Mouse (Mus musculus) lung, embryonic 15.5 days (tissue): ENCODE data around the gene Camk2b. TPM values are rescaled to one million over a fixed set of nuclear protein-coding genes. Genes with fewer than 3 reads are reported as not detected.
"Not testable (repeated sequence)": the region's sequence is repeated elsewhere in the genome, so short reads cannot be mapped to it uniquely, and the experiment has no call there.

ENCODE experiments used
- ATAC-seq: fragments of 200-750 bp; cut with Nextera tagmentation; 2 replicates; pipeline ENCODE4 v1.8.0; 2017; ENCODE audit warnings: moderate number of reproducible peaks, borderline replicate concordance; ENCODE audit not compliant: low FRiP score, low TSS enrichment; ENCODE audit errors: extremely low read depth
- H3K27ac ChIP-seq: fragments of 300-500 bp; sonication (generic); 2 replicates; pipeline ENCODE4 v1.5.1; 2015; ENCODE audit warnings: moderate library complexity, mild to moderate bottlenecking, inconsistent platforms
- H3K27me3 ChIP-seq: fragments of 300-500 bp; sonication (generic); 2 replicates; pipeline ENCODE4 v1.6.1; 2015; ENCODE audit warnings: inconsistent platforms
- H3K36me3 ChIP-seq: fragments of 300-500 bp; sonication (generic); 2 replicates; pipeline ENCODE4 v1.6.1; 2015; ENCODE audit warnings: inconsistent platforms
- H3K4me1 ChIP-seq: fragments of 300-500 bp; sonication (generic); 2 replicates; pipeline ENCODE4 v1.6.1; 2015; ENCODE audit warnings: inconsistent platforms
- H3K4me2 ChIP-seq: fragments of 300-500 bp; sonication (generic); 2 replicates; pipeline ENCODE4 v1.6.1; 2015; ENCODE audit warnings: inconsistent platforms, mild to moderate bottlenecking, moderate library complexity
- H3K4me3 ChIP-seq: fragments of 300-500 bp; sonication (generic); 2 replicates; pipeline ENCODE4 v1.5.1; 2015; ENCODE audit warnings: mild to moderate bottlenecking, inconsistent platforms
- H3K9ac ChIP-seq: fragments of 300-500 bp; sonication (generic); 2 replicates; pipeline ENCODE4 v1.6.1; 2015; ENCODE audit warnings: inconsistent platforms
- H3K9me3 ChIP-seq: fragments of 300-500 bp; sonication (generic); 2 replicates; pipeline ENCODE4 v1.6.1; 2016; ENCODE audit warnings: inconsistent platforms
- WGBS: fragments of 180-500 bp; shearing (Covaris S2); methylation state at CpG from one replicate; pipeline ENCODE4 v1.1.7; 2015; 5-methylcytosine and 5-hydroxymethylcytosine counted together
- polyA plus RNA-seq: library from polyadenylated mRNA; unstranded; fragments of >200 nt; fragmentation: Nextera tagmentation; extraction: Ambion mirVana; gene quantifications from 2 replicates; pipeline ENCODE4 v1.2.1, GENCODE M21; 2015

Gene Camk2b
- 0.79 and 1.4 TPM in 2 replicates for polyA plus RNA-seq

DNA sequence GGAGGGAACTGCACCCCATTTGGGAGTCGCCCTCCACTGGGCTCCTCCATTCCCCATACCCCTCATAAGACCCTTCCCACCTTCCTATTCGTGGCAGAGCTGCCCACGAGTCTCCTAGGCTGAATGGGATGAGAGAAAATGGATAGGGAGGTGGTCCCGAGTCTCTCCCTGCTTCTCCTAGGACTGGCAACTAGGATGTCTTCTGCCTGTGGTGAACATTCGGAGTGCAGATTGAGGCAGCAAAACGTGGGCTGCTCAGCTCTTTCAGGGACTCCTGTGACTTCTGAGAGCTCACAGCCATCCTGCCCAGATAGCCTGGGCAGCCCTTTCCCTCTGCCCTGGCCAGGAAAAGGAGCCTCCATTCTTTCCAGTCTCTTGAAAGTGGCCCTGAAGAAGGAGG lies at the start of gene Camk2b:
Gene Camk2b (minus strand): TSS at position 187 of the 400 bp plus-strand sequence.
- peaks cover 86% of the 10 kb centered on the region for H3K27me3 ChIP-seq

DNA sequence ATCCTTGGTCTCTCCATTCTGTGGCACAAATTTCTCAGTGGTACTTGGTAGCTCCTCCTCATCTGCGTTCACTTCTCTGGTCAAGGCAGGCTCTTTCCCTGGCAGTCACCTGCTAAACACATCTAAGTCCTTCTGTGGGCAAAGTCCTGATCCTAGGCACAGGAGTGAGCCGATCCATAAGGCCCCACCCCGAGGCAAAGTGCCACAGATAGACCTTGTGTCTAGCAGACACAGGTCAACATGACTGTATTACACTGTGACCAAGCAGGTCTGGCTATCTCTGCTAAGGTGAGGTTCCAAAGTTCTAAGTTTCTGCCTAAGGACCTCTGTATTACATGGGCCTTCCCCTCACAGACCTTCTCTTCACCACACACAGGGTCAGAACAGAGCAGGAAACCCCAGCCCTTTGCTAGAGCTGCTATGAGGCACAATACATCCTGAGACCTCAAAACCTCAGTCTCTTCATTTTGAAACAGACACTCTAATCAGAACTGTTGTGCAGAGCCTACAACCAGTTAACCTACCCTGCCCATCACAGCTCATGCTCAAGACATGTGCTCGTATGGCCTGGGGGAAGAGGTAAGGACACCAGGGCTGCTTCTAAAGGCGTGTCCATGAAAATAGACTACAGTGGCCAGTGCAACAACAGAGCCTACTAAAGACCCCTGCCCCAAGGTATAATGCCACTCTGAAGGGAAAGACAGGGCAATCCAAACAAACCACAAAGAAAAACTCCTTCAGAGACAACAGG lies 45.7 kb upstream of the Camk2b start:
- Histone ChIP-seq H3K4me2 (no peak overlapping the region), H3K9ac (no peak overlapping the region), H3K36me3 (peaks cover 35% of the 10 kb centered on the region), H3K4me3 (no peak overlapping the region), H3K9me3 (no peaks in the 10 kb centered on the region), H3K4me1 (no peaks in the 10 kb centered on the region), H3K27me3 (no peaks in the 10 kb centered on the region), H3K27ac (no peak overlapping the region)
- ATAC-seq, result no peak
- WGBS, result 92% methylated on average over 5 of the region's 5 CpGs

More for the DNA sequence above, at the start of gene Camk2b:
- Histone ChIP-seq H3K36me3 (no peaks in the 10 kb centered on the region), H3K4me1 (peaks cover 7% of the 10 kb centered on the region), H3K9me3 (no peaks in the 10 kb centered on the region), H3K27ac (no peak within 1 kb of the TSS), H3K4me3 (peak within 1 kb of the TSS; percentile 46), H3K9ac (0 out of 2 replicates have a peak within 1 kb of the TSS, but pooled peaks have one; percentile 2), H3K4me2 (peak within 1 kb of the TSS; percentile 85)
- WGBS, result 9% methylated on average over 6 of the region's 6 CpGs
- ATAC-seq, result no peak

DNA sequence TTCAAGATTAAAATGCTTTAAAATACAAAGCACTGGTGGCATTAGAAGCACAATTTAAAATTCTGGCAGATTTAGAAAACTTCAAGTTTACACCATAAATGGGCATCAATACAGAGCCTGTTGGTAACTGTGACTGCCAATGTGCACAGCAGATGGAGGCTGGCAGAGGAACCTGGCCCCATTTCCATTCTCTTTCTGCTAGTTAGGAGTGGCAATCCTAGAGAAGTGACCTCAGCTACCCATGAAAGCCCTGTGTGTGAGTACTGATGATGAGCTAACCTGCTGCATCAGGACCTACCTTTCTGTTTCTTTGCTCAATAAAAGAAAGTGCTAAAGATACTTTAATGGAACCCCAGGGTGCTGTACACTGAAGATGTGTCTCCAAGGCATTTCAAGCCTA lies 43.8 kb upstream of the Camk2b start:
- no peaks in the 10 kb centered on the region for H3K9me3 ChIP-seq
- ATAC-seq, result no peak
- no peak overlapping the region for H3K27ac ChIP-seq
- peaks cover 40% of the 10 kb centered on the region for H3K36me3 ChIP-seq
- H3K4me2 ChIP-seq, result no peak overlapping the region
- no peak overlapping the region for H3K4me3 ChIP-seq
- H3K27me3 ChIP-seq, result no peaks in the 10 kb centered on the region
- no peaks in the 10 kb centered on the region for H3K4me1 ChIP-seq
- no peak overlapping the region for H3K9ac ChIP-seq

DNA sequence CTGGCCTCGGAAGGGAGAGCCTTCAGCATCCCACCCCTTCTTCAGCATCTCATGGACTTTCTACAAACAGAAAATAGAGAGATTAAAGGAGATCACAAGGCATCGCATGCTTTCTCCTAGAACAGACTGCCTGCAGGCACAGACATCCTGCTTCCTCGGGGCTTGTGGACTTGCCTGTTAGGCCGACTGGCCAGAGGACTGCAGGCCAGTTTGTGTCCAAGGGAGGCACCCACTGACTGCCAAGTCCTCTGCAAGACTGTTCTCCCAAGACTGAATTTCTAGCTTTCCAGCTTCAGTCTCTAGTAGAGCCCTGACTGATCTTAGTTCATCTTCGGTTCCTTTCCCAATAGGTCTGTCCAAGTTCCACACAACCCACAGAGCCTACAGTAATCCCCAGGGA lies 42.1 kb upstream of the Camk2b start:
- Histone ChIP-seq H3K4me1 (no peaks in the 10 kb centered on the region), H3K9ac (no peak overlapping the region), H3K4me3 (no peak overlapping the region), H3K36me3 (peaks cover 40% of the 10 kb centered on the region), H3K9me3 (no peaks in the 10 kb centered on the region), H3K27ac (no peak overlapping the region), H3K27me3 (no peaks in the 10 kb centered on the region), H3K4me2 (no peak overlapping the region)
- ATAC-seq, result no peak
- WGBS, result 95% methylated on average over 5 of the region's 5 CpGs

DNA sequence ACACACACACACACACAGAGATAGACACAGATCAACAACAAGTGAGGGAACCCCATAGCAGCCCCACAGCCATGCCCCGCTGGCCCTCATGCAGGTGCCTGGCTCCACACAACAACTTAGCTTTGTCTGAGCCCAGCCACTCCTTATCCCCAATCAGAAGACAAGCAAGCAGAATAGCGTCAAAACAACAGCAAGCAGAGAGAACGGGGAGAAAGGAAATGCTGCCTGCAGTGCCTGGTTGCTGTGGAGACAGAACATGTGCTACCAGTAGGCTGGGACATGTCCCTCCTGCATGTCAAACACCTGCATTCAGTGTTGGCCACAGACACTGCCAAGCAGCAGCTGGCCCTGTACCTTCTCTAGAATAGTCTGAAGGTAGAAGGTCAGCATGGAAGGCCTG lies 41.6 kb upstream of the Camk2b start:
- no peaks in the 10 kb centered on the region for H3K4me1 ChIP-seq
- H3K9ac ChIP-seq, result no peak overlapping the region
- no peak overlapping the region for H3K4me2 ChIP-seq
- 84% methylated on average over 3 of the region's 3 CpGs for WGBS
- H3K9me3 ChIP-seq, result no peaks in the 10 kb centered on the region
- no peak overlapping the region for H3K27ac ChIP-seq
- H3K36me3 ChIP-seq, result peaks cover 36% of the 10 kb centered on the region
- no peaks in the 10 kb centered on the region for H3K27me3 ChIP-seq
- ATAC-seq, result no peak
- H3K4me3 ChIP-seq, result no peak overlapping the region

DNA sequence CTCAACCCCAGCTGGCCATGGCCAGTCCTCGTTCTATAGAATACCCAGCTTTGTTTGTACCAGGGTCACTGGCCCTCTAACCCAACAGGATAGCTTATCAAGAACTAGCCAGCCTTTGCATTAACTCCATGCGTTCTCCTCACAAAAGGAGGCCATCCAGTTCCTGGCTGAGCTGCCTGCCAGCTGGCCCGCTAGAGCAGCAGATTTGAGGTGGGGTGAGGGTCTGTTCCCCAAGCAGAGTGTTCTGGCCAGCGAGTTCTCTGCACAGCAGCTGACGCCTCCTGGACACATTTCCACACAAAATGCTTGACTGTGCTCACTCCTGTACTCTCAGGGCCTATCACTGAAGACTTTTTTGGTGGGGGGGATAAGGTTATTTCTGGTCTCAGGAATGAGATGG lies 38.6 kb upstream of the Camk2b start:
- H3K9ac ChIP-seq, result no peak overlapping the region
- H3K9me3 ChIP-seq, result no peaks in the 10 kb centered on the region
- H3K4me3 ChIP-seq, result no peak overlapping the region
- no peaks in the 10 kb centered on the region for H3K4me1 ChIP-seq
- WGBS, result 80% methylated on average over 5 of the region's 5 CpGs
- H3K36me3 ChIP-seq, result peaks cover 16% of the 10 kb centered on the region; the same call in 1 of the 2 replicates
- H3K27me3 ChIP-seq, result no peaks in the 10 kb centered on the region
- H3K4me2 ChIP-seq, result no peak overlapping the region
- ATAC-seq, result no peak
- H3K27ac ChIP-seq, result no peak overlapping the region

DNA sequence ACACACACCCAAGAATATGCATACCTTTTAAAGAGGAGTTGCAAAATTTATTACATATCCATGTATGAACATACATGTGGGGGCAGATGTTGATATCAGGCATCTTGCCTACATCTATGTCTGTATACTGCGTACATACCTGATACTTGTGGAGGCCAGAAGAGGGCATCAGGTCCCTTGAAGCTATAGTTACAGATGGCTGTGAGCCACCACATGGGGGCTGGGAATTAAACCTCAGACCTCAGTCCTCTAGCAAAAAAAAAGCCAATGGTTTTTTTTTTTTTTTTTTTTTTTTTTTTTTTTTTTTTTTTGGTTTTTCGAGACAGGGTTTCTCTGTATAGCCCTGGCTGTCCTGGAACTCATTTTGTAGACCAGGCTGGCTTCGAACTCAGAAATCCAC lies 30.5 kb upstream of the Camk2b start:
- ATAC-seq, H3K4me3 ChIP-seq, H3K27ac ChIP-seq, H3K27me3 ChIP-seq, H3K4me1 ChIP-seq, H3K36me3 ChIP-seq, H3K4me2 ChIP-seq, H3K9me3 ChIP-seq, H3K9ac ChIP-seq: not testable (repeated sequence)
- 93% methylated on average over 3 of the region's 3 CpGs for WGBS

DNA sequence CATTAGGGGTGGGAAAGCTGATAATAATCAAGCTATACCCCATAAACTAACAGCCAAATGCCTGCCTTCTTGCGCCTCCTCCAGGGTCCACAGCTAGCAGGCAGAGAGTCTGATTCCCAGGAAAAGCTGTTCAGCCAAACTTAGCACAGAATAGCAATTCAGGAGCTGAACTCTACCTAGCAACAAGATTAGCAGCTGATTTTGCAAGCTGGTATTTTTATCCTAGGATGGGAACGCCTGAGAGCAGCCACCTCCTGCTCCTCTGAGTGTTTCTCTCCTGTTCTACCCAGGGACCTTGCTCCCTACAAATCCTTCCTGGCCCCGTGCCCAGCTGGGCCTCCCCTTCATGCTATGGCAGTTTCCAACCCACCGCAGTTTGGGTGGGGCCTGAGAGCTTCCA lies 20.8 kb upstream of the Camk2b start:
- WGBS, result 38% methylated on average over 4 of the region's 4 CpGs
- Histone ChIP-seq H3K4me2 (no peak overlapping the region), H3K4me3 (no peak overlapping the region), H3K27me3 (no peaks in the 10 kb centered on the region), H3K27ac (no peak overlapping the region), H3K4me1 (no peaks in the 10 kb centered on the region), H3K36me3 (no peaks in the 10 kb centered on the region), H3K9me3 (no peaks in the 10 kb centered on the region), H3K9ac (no peak overlapping the region)
- ATAC-seq, result no peak

DNA sequence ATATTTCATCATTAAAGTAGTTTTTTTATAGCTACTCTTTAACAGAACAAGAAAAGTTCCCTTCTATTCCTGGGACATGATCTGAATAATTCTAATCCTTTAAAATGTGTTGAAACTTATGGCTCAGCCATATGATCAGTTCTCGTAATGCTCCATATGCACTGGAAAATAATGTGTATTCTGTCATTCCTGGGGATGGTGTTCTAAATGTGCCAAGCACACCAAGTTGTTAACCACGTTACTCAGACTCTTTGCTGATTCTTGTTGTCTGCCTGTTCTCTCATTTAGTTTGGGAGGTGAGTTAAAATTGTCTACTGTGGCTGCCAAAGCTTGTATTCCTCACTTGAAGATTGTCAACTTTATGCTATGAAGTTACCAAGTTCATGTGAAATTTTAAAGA lies 12.6 kb upstream of the Camk2b start:
- 80% methylated on average over 2 of the region's 2 CpGs for WGBS
- H3K4me1 ChIP-seq, result peaks cover 6% of the 10 kb centered on the region; the same call in 1 of the 2 replicates
- no peak overlapping the region for H3K4me2 ChIP-seq
- no peak overlapping the region for H3K9ac ChIP-seq
- no peaks in the 10 kb centered on the region for H3K27me3 ChIP-seq
- ATAC-seq, result no peak
- H3K36me3 ChIP-seq, result no peaks in the 10 kb centered on the region
- no peak overlapping the region for H3K27ac ChIP-seq
- H3K4me3 ChIP-seq, result no peak overlapping the region
- no peaks in the 10 kb centered on the region for H3K9me3 ChIP-seq

DNA sequence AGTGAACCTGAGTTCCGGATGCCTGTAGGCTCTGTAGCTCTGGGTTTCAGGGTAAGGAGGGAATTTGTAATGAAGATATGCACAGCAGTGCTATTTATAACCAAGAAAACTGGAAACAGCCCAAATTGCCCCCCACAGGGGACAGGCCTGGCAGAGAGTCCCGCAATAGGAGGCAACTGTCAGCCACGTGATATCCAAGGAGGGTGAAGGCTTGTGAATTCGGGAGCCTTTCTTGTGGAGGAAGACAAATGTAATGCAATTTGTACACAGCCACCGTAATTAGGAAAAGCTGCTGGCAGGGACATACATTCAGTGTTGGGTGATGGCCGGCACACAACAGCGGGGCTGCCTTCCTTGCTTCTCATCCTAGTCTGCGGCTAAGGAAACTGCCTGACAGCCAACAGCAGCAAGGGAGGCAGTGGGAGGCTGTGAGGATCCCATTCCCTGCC lies 9.5 kb upstream of the Camk2b start:
- Histone ChIP-seq H3K27me3 (no peaks in the 10 kb centered on the region), H3K9ac (no peak overlapping the region), H3K27ac (no peak overlapping the region), H3K4me1 (peaks cover 6% of the 10 kb centered on the region; the same call in 1 of the 2 replicates), H3K4me3 (no peak overlapping the region), H3K4me2 (no peak overlapping the region), H3K9me3 (no peaks in the 10 kb centered on the region), H3K36me3 (no peaks in the 10 kb centered on the region)
- peak; percentile 46 for ATAC-seq
- WGBS, result 47% methylated on average over 8 of the region's 8 CpGs

DNA sequence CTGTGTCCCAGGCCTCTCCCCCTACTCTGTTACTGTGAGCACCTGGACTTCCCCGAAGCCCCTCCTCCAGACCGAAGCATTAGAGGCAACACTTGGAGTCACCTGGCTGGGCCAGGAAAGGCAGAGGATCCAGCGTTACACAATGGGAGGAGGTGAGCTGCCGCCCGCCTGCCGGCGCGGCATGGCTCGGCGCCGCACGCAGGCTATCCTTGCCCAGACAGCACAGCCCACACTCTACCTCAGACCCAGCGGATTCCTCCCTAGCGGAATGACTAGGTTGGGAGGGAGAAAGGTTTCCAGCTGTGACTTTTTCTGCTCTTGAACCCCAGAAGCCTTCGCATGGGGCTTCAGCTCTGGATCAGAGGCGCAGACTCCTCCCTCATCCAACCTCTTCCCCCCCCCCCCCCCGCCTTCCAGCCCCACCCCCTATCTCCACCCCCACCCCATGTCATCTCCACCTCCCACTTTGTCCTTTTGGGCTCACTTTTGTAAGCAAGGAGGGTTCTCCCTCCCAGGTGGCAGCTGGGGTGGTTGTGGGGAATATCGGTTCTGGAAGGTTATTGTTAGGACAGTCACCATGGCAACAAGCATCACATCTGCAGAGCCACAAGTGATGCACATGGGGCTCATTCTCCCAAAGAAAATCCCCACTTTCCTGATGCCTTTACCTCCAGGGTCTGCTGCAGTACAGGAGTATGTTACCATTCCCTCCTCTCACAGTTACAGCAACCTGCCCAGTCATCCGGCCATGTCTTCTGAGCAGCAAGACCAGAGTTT lies 2.2 kb upstream of the Camk2b start:
- Histone ChIP-seq H3K36me3 (no peaks in the 10 kb centered on the region), H3K4me3 (no peak overlapping the region), H3K4me1 (peaks cover 7% of the 10 kb centered on the region), H3K9me3 (no peaks in the 10 kb centered on the region), H3K4me2 (no peak overlapping the region), H3K27me3 (peaks cover 69% of the 10 kb centered on the region), H3K27ac (no peak overlapping the region), H3K9ac (no peak overlapping the region)
- no peak for ATAC-seq
- 6% methylated on average over 18 of the region's 19 CpGs for WGBS

DNA sequence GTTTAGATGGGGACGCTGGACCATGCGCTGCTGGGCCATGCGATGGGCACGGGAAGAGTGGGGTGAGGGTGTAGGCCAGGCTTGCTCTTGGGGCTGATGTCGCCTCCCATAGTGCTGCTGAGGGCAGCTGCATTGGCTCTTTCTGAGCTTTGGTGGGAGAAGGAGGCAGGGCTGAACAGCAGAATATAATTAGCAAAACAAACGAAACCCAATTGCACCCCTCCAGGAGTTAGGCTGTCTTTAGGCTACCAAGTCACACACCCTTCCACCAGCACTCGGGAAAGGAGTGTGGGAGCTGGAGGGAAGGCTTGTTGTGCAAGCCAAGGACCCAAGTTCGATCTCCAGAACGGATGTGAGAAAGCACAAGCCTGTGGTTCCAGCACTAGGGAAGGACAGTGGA lies 998 bp upstream of the Camk2b start:
- no peak overlapping the region for H3K4me2 ChIP-seq
- no peak overlapping the region for H3K4me3 ChIP-seq
- 44% methylated on average over 9 of the region's 9 CpGs for WGBS
- H3K27me3 ChIP-seq, result peaks cover 82% of the 10 kb centered on the region
- no peaks in the 10 kb centered on the region for H3K9me3 ChIP-seq
- H3K27ac ChIP-seq, result no peak overlapping the region
- no peak overlapping the region for H3K9ac ChIP-seq
- no peaks in the 10 kb centered on the region for H3K36me3 ChIP-seq
- ATAC-seq, result no peak
- H3K4me1 ChIP-seq, result peaks cover 7% of the 10 kb centered on the region
